In the genomic region with DNA sequence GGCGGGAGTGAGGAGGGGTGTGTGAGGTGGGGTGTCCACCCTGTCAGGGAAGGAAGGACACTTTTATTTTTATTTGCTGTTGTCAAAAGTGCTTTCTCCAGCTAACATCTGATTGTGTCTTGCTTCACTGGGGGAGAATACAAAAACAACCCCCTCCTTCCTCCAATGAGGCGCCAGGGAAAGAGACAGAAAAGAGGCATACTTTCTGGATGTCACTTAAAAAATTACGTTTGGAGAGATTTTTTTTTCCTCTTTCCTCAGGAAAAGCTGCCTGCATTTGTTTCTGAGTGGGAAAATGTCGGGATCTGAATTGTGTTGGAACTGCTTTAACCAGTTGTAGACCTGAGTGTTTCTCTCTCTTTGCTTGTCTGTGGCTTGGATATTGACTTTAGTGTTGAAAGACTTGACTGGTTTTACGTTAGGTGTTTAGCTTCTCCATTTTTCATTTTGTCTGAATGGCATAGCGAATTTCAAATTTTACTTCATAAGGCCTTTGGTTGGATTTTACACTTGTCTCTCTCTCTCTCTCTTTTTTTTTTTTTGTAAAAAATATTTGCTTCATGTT, we compare ENCODE assay signal across 8 mouse cellular contexts. TPM values are rescaled to one million over a fixed set of nuclear protein-coding genes. Genes with fewer than 3 reads are reported as not detected.
DNase-seq lines count a peak whose midpoint lies in the region; ATAC-seq and TF ChIP-seq lines count a peak whose summit lies in the region.

No protein-coding gene starts in this region.

- TF ChIP-seq POLR2A in CH12.LX (IDR thresholded peaks at IDR 0.05; ENCODE audit: low read depth, low read length) = no peak

- peak overlapping the region; percentile 96 for H3K27ac ChIP-seq in gastrocnemius, adult 2 months
- H3K27ac ChIP-seq in CH12.LX (ENCODE audit: insufficient read depth, low read depth) = no peak overlapping the region
- peak overlapping the region; percentile 94 for H3K27ac ChIP-seq in embryonic facial prominence, embryonic 14.5 days (replicated peaks; ENCODE audit: low read depth, low read length)
- H3K27ac ChIP-seq in intestine, postnatal 0 days (ENCODE audit: low read depth, low read length) = peak overlapping the region; percentile 95
- peak overlapping the region; percentile 97 for H3K27ac ChIP-seq in midbrain, embryonic 15.5 days

- peak overlapping the region; percentile 87 for H3K9ac ChIP-seq in CH12.LX (ENCODE audit: insufficient read depth, low read depth)
- peak overlapping the region; percentile 80 for H3K9ac ChIP-seq in embryonic facial prominence, embryonic 14.5 days (ENCODE audit: low read depth, low read length)
- H3K9ac ChIP-seq in intestine, postnatal 0 days (ENCODE audit: low read depth, low read length) = peak overlapping the region; percentile 88
- peak overlapping the region; percentile 85 for H3K9ac ChIP-seq in midbrain, embryonic 15.5 days

- no peak for TF ChIP-seq EP300 in CH12.LX (IDR thresholded peaks at IDR 0.05; ENCODE audit: low read length)

- intact Hi-C loops in gastrocnemius, adult 2 months (cut with DNase I) = no loop called here

- H3K36me3 ChIP-seq in CH12.LX (replicated peaks in 1 of 2; ENCODE audit: control insufficient read depth in 1 of 2, insufficient read depth in 1 of 2, low read length in 1 of 2) = no peaks in the 10 kb centered on the region
- H3K36me3 ChIP-seq in embryonic facial prominence, embryonic 14.5 days (ENCODE audit: control insufficient read depth, insufficient read depth, low read length) = no peaks in the 10 kb centered on the region
- no peaks in the 10 kb centered on the region for H3K36me3 ChIP-seq in intestine, postnatal 0 days (ENCODE audit: control insufficient read depth, insufficient read depth)
- no peaks in the 10 kb centered on the region for H3K36me3 ChIP-seq in midbrain, embryonic 15.5 days (replicated peaks)

- dilution Hi-C loops in CH12.LX (cut with MboI; ENCODE audit: extremely low pct_ligation_motif_present, extremely low pct_unique_long_range_greater_than_20kb, low sequenced_read_pairs) = no loop called here

- peak overlapping the region; percentile 97 for H3K4me3 ChIP-seq in gastrocnemius, adult 2 months
- H3K4me3 ChIP-seq in CH12.LX (replicated peaks in 1 of 3; ENCODE audit: low read depth in 2 of 3, low read length in 2 of 3, poor library complexity in 1 of 3) = peak overlapping the region; percentile 65 to 96 (median 67)
- peak overlapping the region; percentile 92 for H3K4me3 ChIP-seq in embryonic facial prominence, embryonic 14.5 days (ENCODE audit: low read depth, low read length)
- H3K4me3 ChIP-seq in intestine, postnatal 0 days (ENCODE audit: low read depth, low read length) = peak overlapping the region; percentile 97
- H3K4me3 ChIP-seq in midbrain, embryonic 15.5 days = peak overlapping the region; percentile 92

- TF ChIP-seq RAD21 in CH12.LX (IDR thresholded peaks at IDR 0.05; ENCODE audit: low read depth, low read length) = no peak

- in situ Hi-C loops in CH12.LX (cut with MboI; ENCODE audit: low pct_ligation_motif_present, low pct_unique_long_range_greater_than_20kb, low sequenced_read_pairs) = no loop called here

- TF ChIP-seq CTCF in gastrocnemius, adult 2 months (IDR thresholded peaks at IDR 0.05) = no peak
- TF ChIP-seq CTCF in CH12.LX (conservative IDR thresholded peaks at IDR 0.05 in 1 of 2, IDR thresholded peaks at IDR 0.05 in 1 of 2; ENCODE audit: low read depth in 2 of 2, low read length in 2 of 2) = no peak
- TF ChIP-seq CTCF in intestine, postnatal 0 days (IDR thresholded peaks at IDR 0.05; ENCODE audit: low read depth) = no peak

- H3K27me3 ChIP-seq in CH12.LX (replicated peaks) = no peaks in the 10 kb centered on the region
- no peaks in the 10 kb centered on the region for H3K27me3 ChIP-seq in embryonic facial prominence, embryonic 14.5 days (replicated peaks; ENCODE audit: control insufficient read depth, insufficient read depth, low read length)
- H3K27me3 ChIP-seq in intestine, postnatal 0 days (replicated peaks; ENCODE audit: control insufficient read depth, insufficient read depth, low read length) = no peaks in the 10 kb centered on the region
- no peaks in the 10 kb centered on the region for H3K27me3 ChIP-seq in midbrain, embryonic 15.5 days (replicated peaks)

- 10% methylated on average over 5 of the region's 6 CpGs for WGBS in embryonic facial prominence, embryonic 14.5 days
- 7% methylated on average over 6 of the region's 6 CpGs for WGBS in intestine, postnatal 0 days
- 6% methylated on average over 6 of the region's 6 CpGs for WGBS in midbrain, embryonic 15.5 days

- no peak for ATAC-seq in embryonic facial prominence, embryonic 14.5 days (ENCODE audit: low read depth)
- ATAC-seq in intestine, postnatal 0 days = no peak
- ATAC-seq in midbrain, embryonic 15.5 days (replicated peaks) = no peak

- H3K4me1 ChIP-seq in CH12.LX (ENCODE audit: control insufficient read depth in 1 of 2, insufficient read depth in 2 of 2) = peaks cover 0 to 14% of the 10 kb centered on the region in 2 experiments; a peak in 1 of 4 replicates
- peaks cover 12% of the 10 kb centered on the region for H3K4me1 ChIP-seq in embryonic facial prominence, embryonic 14.5 days (ENCODE audit: control insufficient read depth, insufficient read depth, low read length)
- no peaks in the 10 kb centered on the region for H3K4me1 ChIP-seq in intestine, postnatal 0 days (replicated peaks; ENCODE audit: control insufficient read depth, insufficient read depth, low read length)
- peaks cover 22% of the 10 kb centered on the region for H3K4me1 ChIP-seq in midbrain, embryonic 15.5 days

- no peaks in the 10 kb centered on the region for H3K9me3 ChIP-seq in CH12.LX (replicated peaks; ENCODE audit: low read length)
- no peaks in the 10 kb centered on the region for H3K9me3 ChIP-seq in embryonic facial prominence, embryonic 14.5 days (ENCODE audit: control insufficient read depth, low read length)
- H3K9me3 ChIP-seq in intestine, postnatal 0 days (ENCODE audit: control insufficient read depth) = no peaks in the 10 kb centered on the region
- no peaks in the 10 kb centered on the region for H3K9me3 ChIP-seq in midbrain, embryonic 15.5 days

- peaks cover 39% of the 10 kb centered on the region for H3K79me2 ChIP-seq in CH12.LX (replicated peaks; ENCODE audit: control insufficient read depth, extremely low read depth, insufficient read depth, poor library complexity, severe bottlenecking)

- H3K4me2 ChIP-seq in CH12.LX (ENCODE audit: insufficient read depth, low read depth, poor library complexity, severe bottlenecking) = peak overlapping the region; percentile 10
- peak overlapping the region; percentile 60 for H3K4me2 ChIP-seq in embryonic facial prominence, embryonic 14.5 days (ENCODE audit: low read depth, low read length)
- peak overlapping the region; percentile 75 for H3K4me2 ChIP-seq in intestine, postnatal 0 days (replicated peaks; ENCODE audit: low read depth)
- peak overlapping the region; percentile 52 for H3K4me2 ChIP-seq in midbrain, embryonic 15.5 days

- DNase-seq in gastrocnemius, adult 2 months = no peak
- DNase-seq in gastrocnemius, adult 8-10 months (ENCODE audit: low spot score in 2 of 2) = no peak
- DNase-seq in CH12.LX (ENCODE audit: extremely low read depth) = peak; percentile 21
- peak; percentile 12 for DNase-seq in embryonic facial prominence, embryonic 14.5 days (ENCODE audit: low spot score)
- no peak for DNase-seq in T-cell, adult 2 months (ENCODE audit: low spot score)
- DNase-seq in gastrocnemius, postnatal 10 days = no peak

TF ChIP-seq in CH12.LX, 34 proteins besides CTCF, POLR2A, EP300 and RAD21:
- TF ChIP-seq SIN3A (IDR thresholded peaks at IDR 0.05; ENCODE audit: low read length) (peak; percentile 55; the same call in 1 of the 2 replicates), ZNF384 (IDR thresholded peaks at IDR 0.05; ENCODE audit: low read depth, low read length) (peak; percentile 10; the same call in 1 of the 2 replicates), USF2 (conservative IDR thresholded peaks at IDR 0.05; ENCODE audit: low read depth, low read length) (no peak)

RNA-seq across cellular contexts. Expression of gene Orc4, which starts 0.3 kb away (rescaled TPM):
- 10 to 100 TPM; 29.0 to 30.7 TPM for total RNA-seq in gastrocnemius, adult 2 months (2021)
- 10 to 100 TPM; 19.2 to 30.0 (median 22.7) TPM for total RNA-seq in gastrocnemius, adult 8-10 months (2022)
- 42.5 and 56.1 TPM in 2 replicates for total RNA-seq in CH12.LX (2012; rRNA removed)
- total RNA-seq in CH12.LX (2014; rRNA removed) = 180 and 233 TPM in 2 replicates
- 80.4 and 91.7 TPM in 2 replicates for polyA plus RNA-seq in CH12.LX (2012; ENCODE audit: insufficient read length, low read depth)
- 99.3 and 99.9 TPM in 2 replicates for polyA plus RNA-seq in embryonic facial prominence, embryonic 14.5 days (2014; fragmentation: Nextera tagmentation; extraction: Ambion mirVana)
- polyA plus RNA-seq in intestine, postnatal 0 days (2015; fragmentation: Nextera tagmentation; extraction: Ambion mirVana) = 48.2 and 54.6 TPM in 2 replicates
- polyA plus RNA-seq in midbrain, embryonic 15.5 days (2015; fragmentation: Nextera tagmentation; extraction: Ambion mirVana) = 86.1 and 87.1 TPM in 2 replicates
- total RNA-seq in gastrocnemius, postnatal 10 days (2021) = 10 to 100 TPM; 29.3 to 35.8 TPM

RNA-seq across cellular contexts. Expression of gene Mbd5, which starts 1.1 kb away (rescaled TPM):
- 10 to 100 TPM; 36.0 to 40.2 TPM for total RNA-seq in gastrocnemius, adult 2 months (2021)
- 10 to 100 TPM; 39.0 to 46.3 (median 39.9) TPM for total RNA-seq in gastrocnemius, adult 8-10 months (2022)
- total RNA-seq in CH12.LX (2012; rRNA removed) = 5.3 and 6.3 TPM in 2 replicates
- 2.8 and 4.6 TPM in 2 replicates for total RNA-seq in CH12.LX (2014; rRNA removed)
- 5.6 and 5.8 TPM in 2 replicates for polyA plus RNA-seq in CH12.LX (2012; ENCODE audit: insufficient read length, low read depth)
- polyA plus RNA-seq in embryonic facial prominence, embryonic 14.5 days (2014; fragmentation: Nextera tagmentation; extraction: Ambion mirVana) = 21.0 and 23.5 TPM in 2 replicates
- 6.8 and 7.9 TPM in 2 replicates for polyA plus RNA-seq in intestine, postnatal 0 days (2015; fragmentation: Nextera tagmentation; extraction: Ambion mirVana)
- 35.0 and 46.6 TPM in 2 replicates for polyA plus RNA-seq in midbrain, embryonic 15.5 days (2015; fragmentation: Nextera tagmentation; extraction: Ambion mirVana)
- 10 to 100 TPM; 33.2 to 38.0 TPM for total RNA-seq in gastrocnemius, postnatal 10 days (2021)

Comparison
In these comparisons a context has a peak if more than half of its experiments do, and no peak if none do; other contexts are left out.
1. DNase-seq: peak in CH12.LX (single experiment) and embryonic facial prominence, embryonic 14.5 days (single experiment); none in gastrocnemius, adult 2 months (single experiment), gastrocnemius, adult 8-10 months (0 of 2), T-cell, adult 2 months (single experiment) and gastrocnemius, postnatal 10 days (single experiment).
2. H3K4me2 ChIP-seq: peak in every context shown above with its lines; median percentile 75 in intestine, postnatal 0 days; 60 in embryonic facial prominence, embryonic 14.5 days; 52 in midbrain, embryonic 15.5 days; 10 in CH12.LX.
3. RNA of gene Mbd5, which starts 1.1 kb away (total RNA-seq): 39.0 to 46.3 TPM in gastrocnemius, adult 8-10 months, 36.0 to 40.2 TPM in gastrocnemius, adult 2 months and 33.2 to 38.0 TPM in gastrocnemius, postnatal 10 days; 2.8 to 6.3 TPM in CH12.LX; every median in the first group is over 4 times any median in the second.
4. Peak in every context shown above with its lines, with median percentiles within 50 percentile points of each other: H3K4me3 ChIP-seq and H3K9ac ChIP-seq.